Mouse (Mus musculus) central nervous system, embryonic 14 days (tissue): Measurements from ENCODE around the gene 9530002B09Rik. TPM values are rescaled to one million over a fixed set of nuclear protein-coding genes. Genes with fewer than 3 reads are reported as not detected.

ENCODE experiments used
- polyA plus RNA-seq: library from polyadenylated mRNA; depleted of rRNA; stranded (reverse); fragments of >200 nt; gene quantifications from 2 replicates; pipeline ENCODE4 v1.2.3, GENCODE M21; 2012; rRNA removed

The 9530002B09Rik gene
- polyA plus RNA-seq: not detected in 2 replicates

DNA sequence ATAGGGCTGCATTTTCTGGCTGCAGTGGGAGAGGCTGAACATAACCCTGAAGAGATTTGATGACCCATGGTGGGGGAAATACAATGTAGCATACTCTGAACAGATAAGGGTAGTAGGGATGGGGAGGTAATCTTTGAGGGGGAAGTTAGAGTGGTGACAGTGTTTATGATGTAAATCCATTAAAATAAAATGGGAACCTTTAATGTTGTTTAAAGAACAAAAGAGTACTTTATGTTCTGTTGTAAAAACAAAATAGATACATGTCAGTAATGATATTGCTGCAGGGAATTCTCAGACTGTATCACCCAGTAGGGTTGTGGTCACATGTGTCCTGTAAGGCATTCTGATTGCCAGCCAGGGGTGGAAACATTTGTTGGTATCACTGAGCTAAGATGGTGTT is at the start of gene 9530002B09Rik:
9530002B09Rik (plus strand) TSS at position 301 of the 400 bp plus-strand sequence.

Other genes with a start within 250 kb of the 9530002B09Rik start
- 67.2 and 70.1 TPM in 2 replicates for gene Ppt1, start 147.0 kb downstream of the 9530002B09Rik start, polyA plus RNA-seq
- 90.3 and 92.5 TPM in 2 replicates for gene Cap1, start 196.8 kb downstream of the 9530002B09Rik start, polyA plus RNA-seq